Mouse (Mus musculus): ENCODE measurements at regions not wholly inside any gene's neighbourhood (a gene's known extent, or its start where the extent isn't known, plus 50 kb on each side); places are given as distances from the start of the nearest gene placed in this dataset.
A peak's percentile ranks its signal among the peaks of the same experiment; 100 is the strongest.

GRCm38 (mm10) chr2:117693537-117693936 lies 350.7 kb upstream of the Rasgrp1 start:
- no peak for DNase-seq (ENCODE audit: low spot score in 2 of 2)

DNA sequence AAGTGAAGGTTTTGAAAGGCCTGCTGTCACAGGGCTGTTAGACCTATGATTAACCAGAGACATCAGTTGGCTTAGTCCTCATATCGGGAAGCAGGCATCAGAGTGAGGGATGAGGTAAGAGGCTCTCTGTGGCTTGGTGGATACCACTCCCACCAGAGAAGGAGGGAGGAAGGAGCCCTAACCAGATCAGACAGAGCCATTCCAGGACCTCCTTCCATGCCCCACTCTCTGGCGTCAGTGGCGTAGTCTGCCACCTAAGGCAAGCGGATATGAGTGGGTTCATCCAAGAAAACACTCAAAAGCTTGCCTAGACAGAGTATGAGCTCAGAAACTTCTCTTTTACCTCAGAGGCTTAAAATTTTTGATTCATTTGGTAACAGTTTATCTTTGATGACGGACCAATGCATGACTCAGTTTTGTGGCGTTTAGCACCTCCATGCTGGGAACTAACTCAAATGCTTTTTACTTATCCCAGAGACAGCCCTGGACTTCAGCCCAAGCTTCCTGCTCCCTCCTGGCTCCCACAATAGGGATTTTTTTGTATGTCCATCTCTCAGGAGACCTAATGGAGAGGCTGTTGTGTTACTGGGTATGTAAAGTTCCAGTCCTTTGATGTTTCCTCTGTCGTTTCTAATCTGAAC lies 367.5 kb upstream of the Rasgrp1 start:
- DNase-seq (ENCODE audit: low spot score in 2 of 2), result no peak

GRCm38 (mm10) chr2:117724066-117724465 lies 381.3 kb upstream of the Rasgrp1 start:
- DNase-seq (ENCODE audit: low spot score in 2 of 2), result no peak

DNA sequence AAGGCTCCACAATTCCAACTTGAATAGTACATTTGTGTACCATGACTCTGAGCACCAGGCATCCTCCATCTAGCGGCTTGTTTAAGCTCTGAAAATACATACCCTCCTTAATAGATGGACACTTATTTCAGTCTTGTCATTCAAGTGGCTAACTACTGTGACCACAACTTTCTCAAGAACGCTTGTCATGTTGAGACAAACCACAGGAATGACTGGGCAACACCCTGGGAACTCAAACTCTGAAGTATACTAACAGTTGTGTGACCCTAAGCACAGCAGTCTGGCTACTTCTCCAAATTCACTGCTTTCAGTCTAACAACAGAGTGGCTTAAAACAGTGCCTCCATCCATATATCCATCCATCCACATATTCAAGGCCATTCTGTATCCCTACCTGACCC lies 380.4 kb upstream of the Thbs1 start:
- no peak for DNase-seq (ENCODE audit: low spot score in 2 of 2)

DNA sequence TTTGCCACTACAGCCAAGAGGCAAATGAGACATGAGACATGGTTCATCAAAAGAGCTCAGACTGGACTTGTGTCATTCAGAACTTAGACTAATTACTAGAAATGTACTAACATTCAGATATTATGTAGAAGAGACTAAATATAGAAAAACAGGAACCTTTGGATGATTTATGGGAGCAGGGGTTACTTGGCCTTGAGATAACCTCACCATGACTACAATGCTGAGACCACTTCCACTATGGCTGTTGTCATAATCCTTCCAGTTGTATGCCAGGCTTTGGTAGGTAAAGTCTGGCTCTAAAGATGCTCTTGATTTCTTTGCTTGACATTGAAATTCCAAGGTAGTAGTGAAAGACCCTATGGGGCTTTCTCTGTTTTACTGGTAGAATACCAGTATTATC lies 369.3 kb upstream of the Thbs1 start:
- no peak for DNase-seq (ENCODE audit: low spot score in 2 of 2)

GRCm38 (mm10) chr2:117743901-117744300 lies 367.8 kb upstream of the Thbs1 start:
- no peak for DNase-seq (ENCODE audit: low spot score in 2 of 2)

GRCm38 (mm10) chr2:117745767-117746166 lies 365.9 kb upstream of the Thbs1 start:
- no peak for DNase-seq (ENCODE audit: low spot score in 2 of 2)

DNA sequence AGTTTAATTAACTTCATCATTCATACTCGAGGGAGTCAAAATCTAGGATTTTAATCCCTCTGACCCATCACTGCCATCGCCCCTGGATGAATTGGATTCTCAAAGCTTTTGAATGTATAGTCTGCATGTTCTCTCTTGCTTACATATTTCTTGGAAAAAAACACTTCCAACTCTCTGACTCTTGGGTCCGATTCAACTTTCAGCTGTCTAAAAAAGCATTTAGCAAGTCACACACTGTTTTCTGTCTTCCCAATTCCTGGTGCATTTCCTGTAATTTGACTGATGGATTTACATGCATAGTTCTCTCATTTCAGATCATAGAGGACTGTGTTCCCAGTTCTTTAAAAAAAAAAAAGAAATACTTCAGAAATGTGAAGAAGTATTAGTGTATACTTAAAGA lies 364.5 kb upstream of the Thbs1 start:
- DNase-seq (ENCODE audit: low spot score in 2 of 2), result no peak

GRCm38 (mm10) chr2:117748892-117749291 lies 362.8 kb upstream of the Thbs1 start:
- DNase-seq (ENCODE audit: low spot score in 2 of 2), result peak; percentile 8

DNA sequence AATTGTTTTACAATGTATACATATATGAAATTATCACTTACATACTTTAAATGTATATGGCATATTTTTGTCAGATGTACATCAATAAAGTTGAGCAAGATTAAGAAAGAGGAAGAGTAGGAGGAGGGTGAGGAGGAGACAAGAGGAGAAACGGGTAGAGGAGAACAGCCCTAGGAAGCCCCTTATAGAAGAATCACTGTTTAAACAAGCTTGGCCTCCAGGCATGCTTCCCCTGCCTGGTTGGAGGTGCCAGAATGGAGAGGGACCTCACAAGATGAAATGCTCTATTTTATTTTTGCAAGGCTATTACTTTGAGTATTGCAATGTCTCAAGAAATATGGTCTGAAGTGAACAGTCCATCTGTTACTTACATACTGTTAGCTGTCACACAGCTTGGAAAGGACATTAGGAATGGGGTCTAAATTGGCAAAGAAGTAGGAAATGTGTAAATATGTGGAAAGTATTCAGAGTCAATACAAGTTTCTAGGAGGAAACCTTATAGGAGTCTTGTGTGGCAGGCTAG lies 352.1 kb upstream of the Thbs1 start:
- no peak for DNase-seq (ENCODE audit: low spot score in 2 of 2)

DNA sequence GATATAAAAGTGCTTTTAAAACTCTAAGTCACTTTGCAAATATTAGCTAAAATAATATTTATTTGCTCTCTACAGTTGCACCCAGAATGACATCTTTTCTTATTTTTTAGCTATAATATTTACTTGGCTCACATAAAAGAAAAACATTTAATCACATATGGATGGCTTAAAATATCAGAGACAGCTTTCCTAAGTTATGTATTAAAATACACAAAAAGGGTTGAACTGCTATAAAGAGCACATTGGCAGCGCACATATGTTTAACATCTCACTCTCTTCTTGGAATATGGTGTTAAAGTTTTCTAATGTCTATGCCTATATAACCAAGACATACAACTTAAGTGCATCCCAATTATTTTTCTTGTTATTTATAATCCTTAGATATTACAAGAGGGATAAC lies 348.0 kb upstream of the Thbs1 start:
- DNase-seq (ENCODE audit: low spot score in 2 of 2), result no peak

- no peak for DNase-seq (ENCODE audit: low spot score in 2 of 2)
Observed at GRCm38 (mm10) chr2:117765572-117765971, 346.1 kb upstream of the Thbs1 start.

DNA sequence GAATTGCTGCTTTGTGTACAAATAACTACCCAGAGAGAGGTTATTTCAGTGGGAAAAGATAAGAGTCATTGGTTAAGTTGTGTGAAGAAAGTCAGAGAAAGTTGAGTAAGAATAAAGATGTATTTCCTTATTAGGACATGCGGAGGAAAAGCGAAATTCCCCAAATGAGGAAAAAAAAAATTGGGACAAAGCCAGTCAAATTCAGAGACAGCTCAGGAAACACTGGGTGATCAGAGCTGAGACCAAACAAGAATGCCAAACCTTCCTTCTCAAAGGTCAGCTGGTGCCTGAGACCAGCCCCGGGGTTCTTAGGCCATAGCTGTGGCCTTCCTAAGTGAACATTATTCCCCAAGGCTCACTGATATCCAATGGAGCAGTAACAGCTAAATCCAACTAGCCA lies 345.2 kb upstream of the Thbs1 start:
- no peak for DNase-seq (ENCODE audit: low spot score in 2 of 2)

DNA sequence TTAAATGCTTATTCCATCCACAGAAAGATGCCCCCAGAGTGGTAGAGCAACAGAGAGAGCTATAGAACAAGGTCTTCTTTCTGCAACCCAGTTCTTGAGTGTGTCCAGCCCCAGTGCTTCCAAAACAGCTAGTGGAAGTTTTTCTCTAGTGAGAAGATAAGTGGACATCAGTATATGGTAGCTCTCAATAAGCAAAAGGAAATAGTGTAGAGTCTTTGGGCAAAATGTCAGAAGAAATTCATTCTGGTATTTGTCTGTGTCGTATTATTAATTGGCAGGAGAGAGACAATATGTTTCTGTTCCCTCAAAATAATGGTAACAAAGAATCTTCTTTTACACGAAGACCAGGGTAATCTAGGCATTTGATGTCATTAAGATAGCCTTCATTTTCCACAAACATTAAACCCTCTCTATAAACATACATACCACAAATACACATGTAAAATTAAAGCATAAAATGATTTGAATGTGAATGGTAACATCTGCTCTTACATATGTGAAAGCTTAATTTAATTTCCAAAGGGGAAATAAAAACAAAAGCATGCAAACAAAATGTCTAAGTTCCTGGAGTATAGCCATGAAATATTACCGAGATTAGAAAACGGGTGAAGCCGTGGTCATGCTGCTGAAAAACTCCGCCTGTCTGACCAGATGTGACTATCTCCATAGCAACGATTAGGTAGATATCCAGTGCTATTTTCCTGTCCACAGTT lies 342.1 kb upstream of the Thbs1 start:
- no peak for DNase-seq (ENCODE audit: low spot score in 2 of 2)

- no peak for DNase-seq (ENCODE audit: low spot score in 2 of 2)
Observed at GRCm38 (mm10) chr2:117770115-117770485, 341.6 kb upstream of the Thbs1 start.

DNA sequence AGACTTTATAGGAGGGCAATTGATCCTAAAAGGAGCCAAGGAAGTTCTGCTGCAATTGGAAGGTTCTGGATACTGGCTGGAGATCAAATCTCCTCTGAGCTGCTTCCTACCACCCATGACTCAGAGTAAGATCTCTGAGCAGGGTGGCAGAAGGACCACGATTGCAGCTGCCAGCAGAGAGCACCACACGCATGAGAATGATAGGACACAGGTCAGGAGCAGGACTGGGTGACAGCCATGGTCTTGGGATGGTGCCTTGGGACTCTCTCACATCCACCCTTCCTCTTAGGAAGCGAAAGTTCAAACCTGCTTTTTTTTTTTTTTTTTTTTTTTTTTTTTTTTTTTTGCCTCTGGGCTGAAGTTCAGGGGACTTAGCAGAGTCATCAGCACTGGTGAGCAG lies 331.4 kb upstream of the Thbs1 start:
- DNase-seq (ENCODE audit: low spot score in 2 of 2), result no peak

DNA sequence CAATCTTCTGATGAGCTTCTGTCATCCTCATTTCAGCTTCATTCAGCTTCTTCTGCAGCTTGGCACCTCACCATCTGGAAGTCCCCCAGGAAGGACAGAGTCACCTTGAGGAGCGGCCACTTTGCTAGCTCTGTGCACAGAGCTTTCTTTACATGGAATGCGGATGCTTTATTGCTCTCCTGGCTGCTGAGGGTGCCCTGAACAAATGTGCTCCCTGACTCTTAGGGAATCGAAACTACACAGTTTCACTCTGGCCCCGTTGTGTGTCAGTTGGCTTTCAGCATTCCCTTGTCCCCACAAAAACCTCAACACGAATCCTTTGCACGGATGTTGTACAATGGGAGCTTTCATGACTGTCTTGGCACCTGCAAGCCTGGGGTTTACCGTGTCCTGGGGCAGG lies 330.9 kb upstream of the Thbs1 start:
- no peak for DNase-seq (ENCODE audit: low spot score in 2 of 2)

DNA sequence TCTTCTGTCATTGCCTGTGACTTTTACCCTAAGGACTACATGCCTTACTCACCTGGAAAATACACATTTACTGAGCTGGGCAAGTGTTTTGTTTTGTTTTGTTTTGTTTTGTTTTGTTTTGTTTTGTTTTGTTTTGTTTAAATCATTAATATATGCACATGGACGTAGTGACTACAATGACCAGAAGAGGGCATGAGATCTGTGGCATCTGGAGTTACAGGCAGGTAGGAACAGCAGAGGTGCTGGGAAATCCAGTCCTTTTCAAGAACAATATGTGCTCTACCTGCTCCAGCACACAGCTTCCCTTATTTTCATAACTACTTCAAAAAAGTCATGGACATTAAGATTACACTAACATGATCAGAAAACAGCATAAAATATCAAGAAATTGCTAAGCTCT lies 324.4 kb upstream of the Thbs1 start:
- no peak for DNase-seq (ENCODE audit: low spot score in 2 of 2)

DNA sequence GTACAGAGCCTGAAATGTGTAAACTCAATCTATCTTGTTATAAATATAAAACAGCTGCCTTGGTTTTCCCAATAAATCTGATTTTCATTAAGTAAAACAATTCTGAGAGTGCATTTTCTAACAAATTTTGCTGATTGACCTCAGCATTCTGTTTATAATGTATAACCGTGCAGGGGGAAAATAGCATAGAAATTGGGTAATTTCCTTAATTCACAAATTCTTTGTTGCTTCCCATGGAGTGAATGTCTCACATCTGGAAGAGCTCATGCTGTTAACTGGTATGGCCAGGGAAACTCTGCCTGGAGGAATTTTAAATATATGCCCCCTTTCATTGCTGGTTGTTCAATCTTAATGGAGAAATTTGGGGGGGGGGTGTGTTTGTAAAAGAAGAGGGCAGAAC lies 317.4 kb upstream of the Thbs1 start:
- DNase-seq (ENCODE audit: low spot score in 2 of 2), result no peak

- no peak for DNase-seq (ENCODE audit: low spot score in 2 of 2)
Observed at GRCm38 (mm10) chr2:117801946-117802600, 309.6 kb upstream of the Thbs1 start.

DNA sequence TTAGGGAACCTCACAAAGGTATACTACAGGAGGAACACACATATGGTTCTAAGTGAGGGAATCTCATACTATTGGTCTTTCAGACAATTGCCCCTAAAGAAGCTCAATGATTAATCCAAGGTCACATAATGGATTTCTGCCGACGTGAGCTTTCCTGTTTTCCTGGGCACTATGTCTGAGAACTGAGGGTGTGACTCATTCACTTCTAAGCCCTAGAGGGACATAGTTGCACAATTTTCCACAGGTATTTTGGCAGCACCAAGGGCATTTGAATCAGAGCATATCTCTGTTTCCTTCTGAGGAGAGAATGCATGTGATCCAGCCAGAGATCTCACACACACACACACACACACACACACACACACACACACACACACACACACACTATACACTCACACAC lies 309.0 kb upstream of the Thbs1 start:
- no peak for DNase-seq (ENCODE audit: low spot score in 2 of 2)

GRCm38 (mm10) chr2:117804686-117805085 lies 307.0 kb upstream of the Thbs1 start:
- no peak for DNase-seq (ENCODE audit: low spot score in 2 of 2)

DNA sequence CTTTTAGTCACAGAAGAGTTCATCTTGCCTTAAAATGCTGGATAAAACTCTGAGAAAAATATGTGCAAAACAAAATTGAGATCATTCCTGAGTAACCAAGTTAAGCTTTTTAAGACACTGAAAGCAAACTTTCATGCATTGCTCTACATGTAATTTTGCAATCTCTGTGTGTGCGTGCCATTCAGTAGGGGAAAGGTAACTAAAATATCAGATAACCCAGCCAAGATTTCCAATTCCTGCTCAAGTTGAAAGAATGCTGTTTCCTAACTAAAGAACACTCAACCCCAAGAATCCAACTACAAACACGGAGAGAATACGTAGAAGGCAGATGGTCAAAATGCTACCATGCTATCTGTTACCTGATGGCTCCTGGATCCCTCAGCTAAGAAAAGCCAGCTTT lies 304.6 kb upstream of the Thbs1 start:
- no peak for DNase-seq (ENCODE audit: low spot score in 2 of 2)

All from adrenal gland, postnatal 4 days (tissue).